Mouse (Mus musculus) cerebellum, postnatal 4 days (tissue): ENCODE results near the gene Irak2.
"Not testable (repeated sequence)": the region's sequence is repeated elsewhere in the genome, so short reads cannot be mapped to it uniquely, and the experiment has no call there.

Experiments used
- DNase-seq, 2 experiments: peaks; one replicate each; pipeline ENCODE4 v3.0.0; 2022; ENCODE audit warnings: low spot score in 2 of 2, mixed read lengths in 1 of 2

Gene Irak2

GRCm38 (mm10) chr6:113668287-113669154, 30.3 kb downstream of the Irak2 start:
- no peak for DNase-seq

- no peak for DNase-seq
Measured at GRCm38 (mm10) chr6:113669821-113670220, 31.6 kb downstream of the Irak2 start.

- DNase-seq: not testable (repeated sequence)
Measured at GRCm38 (mm10) chr6:113672029-113672428, 33.8 kb downstream of the Irak2 start.

- DNase-seq: no peak
Measured at GRCm38 (mm10) chr6:113672989-113673388, 34.7 kb downstream of the Irak2 start.

GRCm38 (mm10) chr6:113675234-113675633, 37.0 kb downstream of the Irak2 start:
- DNase-seq: no peak

- no peak for DNase-seq
Measured at GRCm38 (mm10) chr6:113675991-113676390, 37.7 kb downstream of the Irak2 start.

- no peak for DNase-seq
Measured at GRCm38 (mm10) chr6:113677070-113677734, 38.9 kb downstream of the Irak2 start.

- DNase-seq: no peak
Measured at GRCm38 (mm10) chr6:113678246-113679012, 40.2 kb downstream of the Irak2 start.

GRCm38 (mm10) chr6:113679993-113680566, 41.8 kb downstream of the Irak2 start:
- no peak for DNase-seq

GRCm38 (mm10) chr6:113681271-113681670, 43.0 kb downstream of the Irak2 start:
- DNase-seq: peak; percentile 53 to 73

- no peak for DNase-seq
Measured at GRCm38 (mm10) chr6:113683081-113683825, 45.0 kb downstream of the Irak2 start.

- no peak for DNase-seq
Measured at GRCm38 (mm10) chr6:113686551-113687125, 48.4 kb downstream of the Irak2 start.

- DNase-seq: no peak
Measured at GRCm38 (mm10) chr6:113690008-113690399, 51.7 kb downstream of the Irak2 start.

- DNase-seq: no peak
Measured at GRCm38 (mm10) chr6:113690400-113691083, 52.3 kb downstream of the Irak2 start.

- no peak for DNase-seq
Measured at GRCm38 (mm10) chr6:113691084-113691462, 52.8 kb downstream of the Irak2 start.

GRCm38 (mm10) chr6:113692661-113693133, 54.4 kb downstream of the Irak2 start:
- DNase-seq: no peak

GRCm38 (mm10) chr6:113693377-113693776, 55.1 kb downstream of the Irak2 start:
- DNase-seq: no peak

- no peak for DNase-seq
Measured at GRCm38 (mm10) chr6:113695203-113695602, 56.9 kb downstream of the Irak2 start.

GRCm38 (mm10) chr6:113695766-113696355, 57.6 kb downstream of the Irak2 start:
- no peak for DNase-seq
